Mouse (Mus musculus) T-helper 2 cell (primary cell): ENCODE measurements around the gene Hsd11b2.

ENCODE experiments used
- in situ Hi-C: fragments of 300-600 bp; cut with MboI, MseI; formaldehyde crosslinking; loops from one replicate; pipeline ENCODE4 v1.15.1; 2025; ENCODE audit warnings: high pct_unique_total_duplicates

Hsd11b2 gene

DNA sequence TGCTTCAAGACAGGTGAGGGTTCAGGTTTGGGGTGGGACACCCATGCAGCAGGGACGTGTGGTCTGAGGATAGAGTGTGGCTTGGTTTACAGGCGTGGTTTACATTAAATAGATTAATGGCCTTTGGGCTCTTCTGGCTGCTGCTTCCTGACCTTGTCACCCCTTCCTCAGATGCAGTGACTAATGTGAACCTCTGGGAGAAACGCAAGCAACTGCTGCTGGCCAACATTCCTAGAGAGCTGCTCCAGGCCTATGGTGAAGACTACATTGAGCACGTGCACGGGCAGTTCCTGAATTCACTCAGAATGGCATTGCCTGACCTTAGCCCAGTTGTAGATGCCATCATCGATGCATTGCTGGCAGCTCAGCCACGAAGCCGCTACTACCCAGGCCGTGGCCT lies 4.3 kb downstream of the Hsd11b2 start:
- in situ Hi-C loops = no loop called here

DNA sequence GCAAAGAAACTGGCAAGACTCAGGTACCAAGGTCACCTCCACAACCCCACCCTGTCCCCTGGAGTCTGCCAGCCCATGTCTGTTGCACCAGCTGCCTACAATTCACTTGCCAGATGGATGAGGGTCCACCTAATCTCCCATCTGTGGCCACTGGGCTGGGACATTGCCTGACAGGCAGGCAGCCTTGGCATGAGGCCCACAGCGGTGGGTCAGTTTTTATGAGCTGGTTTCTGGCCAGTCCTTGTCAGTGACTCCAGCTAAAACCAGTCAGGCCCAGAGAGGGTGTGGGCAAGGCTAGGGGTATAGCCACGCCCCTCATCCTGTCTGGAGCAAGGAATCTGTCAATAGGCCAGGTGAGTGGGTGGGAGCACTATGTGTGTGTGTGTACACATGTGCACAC lies 8.6 kb downstream of the Hsd11b2 start:
- in situ Hi-C loops = no loop called here

DNA sequence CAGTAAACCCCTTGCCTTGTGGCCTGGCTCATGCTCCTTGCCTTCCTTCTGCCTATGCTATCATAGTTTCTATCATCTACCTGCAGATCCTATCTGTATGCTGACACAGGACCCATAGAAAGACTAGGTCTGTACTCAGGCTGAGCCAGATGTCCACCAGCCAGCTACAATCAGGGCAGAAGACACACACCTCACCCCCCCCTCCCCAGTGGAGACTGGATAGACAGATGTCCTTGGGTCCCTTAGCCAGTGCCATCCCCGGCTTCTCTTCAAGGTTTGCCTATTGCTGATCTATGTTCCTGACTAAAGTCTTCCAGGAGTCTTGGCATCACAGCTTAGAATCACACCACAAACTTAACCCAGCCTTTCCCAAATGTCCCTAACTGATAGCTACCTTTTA lies 9.7 kb downstream of the Hsd11b2 start:
- in situ Hi-C loops = no loop called here

DNA sequence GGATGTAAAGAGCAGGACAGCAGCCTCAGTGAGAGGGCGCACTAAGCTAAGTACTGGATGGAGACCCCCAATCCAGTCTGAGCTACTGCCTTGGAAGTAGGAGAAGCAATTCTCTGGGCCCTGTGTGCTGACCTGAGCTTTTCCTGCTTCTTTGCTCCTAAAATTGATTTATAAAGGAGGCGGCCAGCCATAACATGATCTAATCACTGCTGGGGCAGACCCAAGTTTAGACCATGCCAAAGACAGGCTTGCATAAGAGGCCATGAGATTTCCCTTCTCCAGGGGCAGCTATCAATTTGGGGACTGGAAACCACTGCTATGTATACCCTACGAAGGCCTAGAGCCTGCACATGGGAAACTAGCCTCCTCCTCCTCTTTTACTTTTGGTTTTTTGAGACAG lies 10.7 kb downstream of the Hsd11b2 start:
- in situ Hi-C loops = no loop called here

DNA sequence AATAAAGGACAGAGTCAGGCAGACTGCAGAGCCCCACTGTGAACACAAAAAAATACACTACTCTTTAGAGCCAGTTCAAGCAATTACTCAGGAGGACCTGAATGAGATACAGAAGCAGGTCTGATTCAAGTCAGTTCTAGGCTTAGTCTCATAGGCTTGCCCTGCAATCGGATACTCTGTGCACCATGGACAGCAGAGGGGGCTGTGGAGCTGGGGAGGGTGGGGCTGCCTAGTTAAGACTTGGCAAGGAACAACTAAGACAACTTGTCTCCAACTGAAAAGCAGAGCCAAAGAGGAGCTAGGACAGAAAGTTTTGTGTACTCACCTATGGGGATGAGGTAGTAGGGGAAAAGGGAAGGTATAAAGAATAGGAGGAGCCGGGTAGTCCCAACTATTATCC lies 13.2 kb downstream of the Hsd11b2 start:
- in situ Hi-C loops = no loop called here

GRCm38 (mm10) chr8:105533439-105533838 lies 14.9 kb downstream of the Hsd11b2 start:
- in situ Hi-C loops = no loop called here

DNA sequence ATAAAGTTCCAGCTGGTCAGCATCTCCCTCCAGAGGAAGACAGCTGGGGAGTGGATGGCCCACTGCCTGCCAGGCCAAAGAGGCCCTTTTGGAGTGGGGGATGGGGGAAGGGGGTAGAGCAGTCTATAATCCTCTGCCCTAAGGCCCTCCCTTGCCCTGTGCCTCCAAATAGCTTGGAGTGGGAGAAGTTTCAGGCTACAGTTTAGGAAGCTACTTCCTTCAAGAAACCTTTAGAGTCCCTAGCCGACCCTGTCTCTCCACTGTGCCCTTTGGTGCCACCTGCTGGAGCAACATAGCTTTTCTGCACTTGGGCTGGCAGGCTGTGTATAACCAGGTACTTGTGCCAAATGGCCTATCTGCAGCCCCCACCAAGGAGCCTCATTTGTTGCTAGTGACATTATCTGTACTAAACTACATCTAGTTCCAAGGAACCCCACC lies 15.4 kb downstream of the Hsd11b2 start:
- in situ Hi-C loops = no loop called here

GRCm38 (mm10) chr8:105536546-105536945 lies 18.0 kb downstream of the Hsd11b2 start:
- in situ Hi-C loops = no loop called here

- in situ Hi-C loops = no loop called here
These were observed 18.6 kb downstream of the Hsd11b2 start for GRCm38 (mm10) chr8:105537011-105537677.

DNA sequence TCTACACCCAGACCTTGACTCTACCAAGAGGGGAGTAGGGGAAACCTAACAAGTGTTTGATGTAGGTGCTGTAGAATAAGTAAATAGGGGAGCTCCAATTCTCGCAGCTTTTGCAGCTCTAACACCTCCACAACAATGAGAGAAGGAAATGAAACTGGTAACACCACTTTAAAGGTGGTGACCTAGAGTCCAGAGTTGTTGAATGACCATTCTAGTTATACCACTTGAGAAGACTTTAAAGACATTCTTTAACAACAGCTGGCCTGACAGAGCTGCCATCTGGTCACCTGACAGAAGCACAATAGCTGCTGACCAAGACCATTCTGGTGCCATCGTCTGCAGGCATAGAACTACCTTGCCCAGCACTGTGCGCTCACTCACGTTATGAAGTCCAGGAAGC lies 20.4 kb downstream of the Hsd11b2 start:
- in situ Hi-C loops = no loop called here

DNA sequence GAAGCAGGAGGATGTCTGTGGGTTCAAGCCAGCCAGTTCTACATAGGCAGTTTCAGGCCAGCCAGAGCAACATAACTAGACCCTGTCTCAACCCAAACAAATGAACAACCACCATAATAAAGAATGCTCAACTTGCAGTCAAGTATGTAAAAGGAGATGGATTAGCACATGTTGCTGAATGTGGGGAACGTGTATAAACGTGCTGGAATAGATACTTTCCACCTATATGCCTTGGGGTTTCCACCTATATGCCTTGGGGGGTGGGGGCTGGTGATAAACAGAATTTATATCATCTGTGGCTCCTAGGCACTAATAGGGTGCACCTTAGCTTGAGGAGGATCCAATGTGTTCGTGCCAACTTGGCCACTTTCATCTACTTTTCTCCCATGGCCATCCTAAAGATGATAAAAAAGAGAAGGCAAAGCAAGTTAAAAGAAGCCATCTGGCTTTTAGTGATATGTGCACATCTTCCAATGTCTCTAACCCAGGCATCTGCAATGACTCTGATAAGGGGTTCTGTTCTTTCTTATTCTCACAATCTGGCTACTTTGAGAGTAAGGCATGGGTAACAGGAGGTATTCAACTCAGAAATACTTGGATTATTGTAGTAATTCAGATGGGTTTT lies 23.6 kb downstream of the Hsd11b2 start:
- in situ Hi-C loops = no loop called here

- in situ Hi-C loops = no loop called here
These were observed 24.3 kb downstream of the Hsd11b2 start for GRCm38 (mm10) chr8:105542808-105543207.

GRCm38 (mm10) chr8:105543703-105544102 lies 25.1 kb downstream of the Hsd11b2 start:
- in situ Hi-C loops = no loop called here

DNA sequence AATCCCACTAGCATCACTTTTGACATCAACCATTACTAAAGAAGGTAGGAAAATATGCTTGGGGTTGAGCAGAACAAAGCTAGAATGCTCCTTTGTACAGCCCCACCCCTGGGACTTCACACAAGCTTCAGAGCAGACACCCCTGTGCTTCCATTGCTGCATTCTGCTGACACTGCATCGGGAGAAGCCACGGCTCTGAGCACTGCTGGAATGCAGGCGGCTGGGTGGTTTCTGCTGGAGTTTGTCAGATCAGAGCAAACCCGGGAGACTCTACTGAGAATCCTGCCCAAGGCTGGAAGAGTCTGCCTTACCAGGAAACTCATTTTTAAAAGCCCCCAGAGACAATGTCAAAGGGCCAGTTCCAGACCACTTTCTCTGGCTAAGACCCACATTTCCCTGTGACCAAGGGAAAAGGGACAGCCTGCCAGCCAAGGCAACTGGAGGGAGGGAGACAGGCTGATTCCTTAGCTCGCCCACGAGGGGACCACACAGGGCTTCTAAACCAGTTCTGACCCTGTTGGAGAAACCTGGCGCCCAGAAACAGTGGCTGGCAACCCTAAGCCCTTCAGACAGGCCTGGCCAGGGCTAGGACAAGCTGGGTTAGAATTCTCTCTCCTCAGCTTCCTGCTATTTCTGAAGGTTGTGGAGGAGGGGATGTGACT lies 26.1 kb downstream of the Hsd11b2 start:
- in situ Hi-C loops = no loop called here

DNA sequence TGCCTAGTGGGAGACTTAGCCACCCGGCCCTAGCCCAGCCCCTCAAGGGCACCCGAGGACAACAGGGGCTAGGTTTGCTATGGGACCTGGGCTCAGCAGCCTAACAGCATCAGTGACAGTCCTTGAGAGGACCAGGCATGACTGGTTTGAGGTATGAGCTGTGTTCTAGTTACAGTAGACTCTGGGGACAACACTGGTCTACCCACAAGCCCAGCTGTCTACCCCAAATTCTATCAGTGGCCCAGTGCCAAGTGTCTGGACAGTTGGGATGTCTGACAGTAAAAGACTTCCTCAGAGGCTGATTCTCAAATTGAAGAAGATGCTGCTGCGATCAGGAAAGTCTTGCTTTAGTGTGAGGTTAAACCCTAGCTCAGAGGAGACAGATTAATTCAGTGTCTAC lies 26.7 kb downstream of the Hsd11b2 start:
- in situ Hi-C loops = no loop called here

DNA sequence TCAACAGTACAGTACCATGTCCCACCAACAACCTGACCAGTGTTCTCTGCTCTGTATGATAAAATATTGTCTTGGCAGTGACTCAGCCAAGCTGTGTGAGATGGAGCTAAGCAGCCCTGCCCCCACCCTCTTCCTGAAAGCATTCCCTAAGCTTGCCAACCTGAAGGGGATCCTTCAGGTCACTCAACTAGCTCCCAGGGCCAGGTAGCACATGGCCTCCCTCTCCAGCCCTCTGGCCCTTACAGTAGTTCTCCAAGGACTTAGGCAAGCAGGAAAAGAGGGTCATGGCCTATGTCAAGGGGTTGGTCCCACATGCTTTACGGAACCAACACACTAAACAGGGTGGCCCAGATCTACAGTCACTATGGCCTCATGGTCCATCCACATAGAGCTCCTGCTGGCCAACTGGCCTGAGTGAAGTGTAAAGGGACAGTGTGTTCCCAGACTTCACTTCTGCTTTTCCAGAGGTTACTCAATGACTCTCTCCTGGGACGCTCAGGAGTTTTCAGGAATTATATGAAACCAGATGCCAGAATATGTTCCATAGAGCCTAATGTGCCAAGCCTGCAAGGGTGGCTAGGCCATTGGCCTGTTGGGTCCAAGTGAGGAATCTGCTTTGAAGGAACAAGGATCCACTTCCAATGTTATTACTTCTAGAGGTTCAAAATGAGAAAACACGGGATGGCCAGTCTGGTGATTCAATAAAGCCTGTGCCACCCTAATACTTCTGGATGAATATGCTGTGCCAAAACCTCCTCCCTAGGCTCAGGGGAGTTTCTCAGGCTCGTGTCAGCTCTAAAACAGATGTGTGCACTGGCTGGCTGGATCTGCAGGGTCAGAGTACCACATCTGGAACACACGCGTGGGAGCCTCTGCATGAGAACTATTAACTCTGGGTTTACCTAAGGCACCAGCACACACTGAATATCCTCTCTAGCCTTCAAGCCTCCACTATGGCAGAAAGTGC lies 28.1 kb downstream of the Hsd11b2 start:
- in situ Hi-C loops = no loop called here

- in situ Hi-C loops = no loop called here
These were observed 31.0 kb downstream of the Hsd11b2 start for GRCm38 (mm10) chr8:105549506-105549905.

- in situ Hi-C loops = no loop called here
These were observed 31.5 kb downstream of the Hsd11b2 start for GRCm38 (mm10) chr8:105550083-105550482.

DNA sequence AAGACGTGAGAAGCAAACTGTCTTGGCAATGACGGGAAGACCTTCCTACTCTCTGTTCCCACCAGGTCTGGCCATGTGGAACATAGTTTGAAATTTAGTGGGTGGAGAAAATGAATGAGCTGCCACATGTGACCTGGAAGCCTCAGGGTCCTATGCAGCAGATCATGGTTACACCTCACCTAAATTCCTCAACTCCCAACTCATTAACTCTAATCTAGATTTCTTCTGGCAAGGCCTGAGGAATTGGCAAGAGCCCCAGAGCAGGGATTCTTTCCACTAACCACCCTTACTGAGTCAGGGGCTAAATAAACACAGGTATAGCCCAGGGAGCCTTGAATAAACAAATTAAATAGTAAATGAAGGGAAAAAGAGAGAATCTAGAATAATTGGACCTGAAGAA lies 33.5 kb downstream of the Hsd11b2 start:
- in situ Hi-C loops = no loop called here

DNA sequence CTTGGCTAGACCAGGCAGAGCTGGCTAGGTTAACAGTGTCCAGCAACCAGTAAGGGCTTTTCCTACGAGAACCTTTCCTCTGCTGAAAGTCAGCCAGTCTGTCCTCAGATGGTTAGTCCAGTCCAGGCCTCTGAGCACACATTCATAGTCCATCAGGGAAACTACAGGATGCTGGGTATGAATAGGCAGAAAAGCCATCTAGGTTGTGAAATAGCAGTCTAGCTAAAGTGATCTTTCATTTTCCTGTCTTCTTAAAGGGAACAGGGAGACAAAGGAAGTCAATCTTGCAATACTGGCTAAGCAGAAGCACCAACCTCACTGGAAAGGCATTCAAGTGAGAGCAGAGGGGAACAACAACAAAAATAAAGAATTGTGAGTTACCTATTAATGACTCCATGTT lies 34.3 kb downstream of the Hsd11b2 start:
- in situ Hi-C loops = no loop called here

DNA sequence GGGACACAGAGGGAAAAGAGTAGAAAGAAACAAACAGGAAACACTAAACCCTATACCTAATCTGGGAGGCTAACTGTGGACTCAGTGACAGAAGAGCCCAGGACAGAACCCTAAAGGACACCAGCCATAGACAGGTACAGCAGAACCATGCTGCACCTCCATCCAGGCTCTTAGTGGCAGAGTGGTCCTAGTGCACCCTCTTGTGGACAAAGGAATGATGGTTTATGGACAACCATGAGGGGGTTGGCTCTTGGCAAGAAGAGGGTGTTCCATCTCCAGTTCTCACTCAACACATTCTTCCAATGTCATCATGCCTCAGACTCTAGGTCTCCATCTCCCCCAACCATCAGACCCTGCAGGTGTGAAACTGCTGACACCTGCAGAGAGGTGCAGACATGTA lies 35.5 kb downstream of the Hsd11b2 start:
- in situ Hi-C loops = no loop called here

DNA sequence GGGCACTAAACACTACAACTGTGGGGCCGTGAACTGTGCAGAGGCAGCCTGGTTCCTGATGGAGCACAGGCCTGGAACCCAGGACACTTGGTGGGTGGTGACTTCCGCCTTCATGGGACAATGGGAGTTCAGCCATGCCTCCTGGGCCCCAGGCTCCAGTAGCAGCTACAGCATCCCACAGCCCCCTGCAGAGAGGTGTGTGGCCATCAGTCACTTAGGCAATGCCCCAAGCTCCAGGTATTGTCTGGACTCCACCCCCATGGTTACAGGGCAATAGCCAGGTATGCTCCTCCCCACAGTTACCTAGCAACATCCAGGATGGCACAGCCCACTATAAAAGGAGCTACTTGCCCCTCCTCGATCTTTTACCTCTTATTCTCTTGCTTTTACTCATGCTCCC lies 36.7 kb downstream of the Hsd11b2 start:
- in situ Hi-C loops = no loop called here
